Mouse (Mus musculus): ENCODE data around the gene Osbpl11. TPM values are rescaled to one million over a fixed set of nuclear protein-coding genes. Genes with fewer than 3 reads are reported as not detected.

Gene Osbpl11
- polyA plus RNA-seq, 1 experiment from 2014 or later = 16.7 TPM

DNA sequence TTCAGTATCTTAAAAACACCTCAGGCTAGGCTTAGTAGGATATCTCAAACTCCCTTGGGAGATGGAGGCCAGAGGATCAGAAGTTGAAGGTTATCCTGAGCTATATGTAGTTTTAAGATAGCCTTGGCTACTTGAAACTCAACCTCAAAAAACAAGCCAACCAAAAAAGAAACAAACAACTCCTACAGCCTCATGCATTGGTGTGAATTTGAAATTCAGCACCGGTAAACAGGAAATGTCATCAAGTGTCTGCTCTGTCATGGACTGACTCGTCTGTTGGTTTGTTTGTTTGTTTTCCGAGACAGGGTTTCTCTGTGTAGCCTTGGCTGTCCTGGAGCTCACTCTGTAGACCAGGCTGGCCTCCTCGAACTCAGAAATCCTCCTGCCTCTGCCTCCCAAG, 87.0 kb downstream of the Osbpl11 start:
- Histone ChIP-seq H3K9ac (ENCODE audit: low read length) (no peak overlapping the region), H3K4me1 (ENCODE audit: control insufficient read depth in 2 of 2, insufficient read depth in 2 of 2, low read length in 2 of 2) (no peaks in the 10 kb centered on the region), H3K4me3 (ENCODE audit: control insufficient read depth in 1 of 2, insufficient read depth in 1 of 2, low read depth in 1 of 2, low read length in 2 of 2) (no peak overlapping the region), H3K9me3 (ENCODE audit: control insufficient read depth, low read length) (no peaks in the 10 kb centered on the region), H3K27ac (replicated peaks in 1 of 2; ENCODE audit: control insufficient read depth in 1 of 2, insufficient read depth in 1 of 2, low read depth in 2 of 2, low read length in 2 of 2) (no peak overlapping the region), H3K36me3 (ENCODE audit: control insufficient read depth, insufficient read depth, low read length) (peaks cover 71% of the 10 kb centered on the region), H3K4me2 (ENCODE audit: low read length) (no peak overlapping the region), H3K27me3 (ENCODE audit: control insufficient read depth, insufficient read depth, low read length) (no peaks in the 10 kb centered on the region)
- WGBS = 94% methylated on average over 4 of the region's 4 CpGs
- ATAC-seq (ENCODE audit: insufficient number of reproducible peaks, insufficient read depth, low FRiP score, low read depth) = no peak

DNA sequence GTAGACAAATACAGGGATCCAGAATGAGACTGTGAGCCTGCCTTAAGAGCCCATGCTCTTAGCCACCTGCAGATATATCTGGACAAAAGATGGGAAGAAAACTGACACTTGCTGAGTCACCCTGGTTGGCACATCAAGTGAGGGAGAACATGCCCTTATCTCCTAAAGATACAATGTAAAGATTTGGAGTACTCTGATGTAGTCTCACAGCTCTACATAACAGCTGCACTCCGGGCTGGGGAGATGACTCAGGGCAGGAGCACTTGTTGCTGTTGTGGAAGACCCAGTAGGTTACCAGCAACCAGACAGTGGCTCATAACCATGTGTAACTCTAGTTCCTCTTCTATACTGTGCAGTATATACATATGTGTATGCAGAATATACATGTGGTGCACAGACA, 98.2 kb downstream of the Osbpl11 start:
- no peak overlapping the region for H3K9ac ChIP-seq (ENCODE audit: low read length)
- no peak overlapping the region for H3K4me3 ChIP-seq (ENCODE audit: control insufficient read depth in 1 of 2, insufficient read depth in 1 of 2, low read depth in 1 of 2, low read length in 2 of 2)
- no peaks in the 10 kb centered on the region for H3K9me3 ChIP-seq (ENCODE audit: control insufficient read depth, low read length)
- no peak overlapping the region for H3K27ac ChIP-seq (replicated peaks in 1 of 2; ENCODE audit: control insufficient read depth in 1 of 2, insufficient read depth in 1 of 2, low read depth in 2 of 2, low read length in 2 of 2)
- WGBS = 31% methylated on average over 1 of the region's 1 CpGs
- no peaks in the 10 kb centered on the region for H3K27me3 ChIP-seq (ENCODE audit: control insufficient read depth, insufficient read depth, low read length)
- H3K4me2 ChIP-seq (ENCODE audit: low read length) = no peak overlapping the region
- no peaks in the 10 kb centered on the region for H3K4me1 ChIP-seq (ENCODE audit: control insufficient read depth in 2 of 2, insufficient read depth in 2 of 2, low read length in 2 of 2)
- peaks cover 94% of the 10 kb centered on the region for H3K36me3 ChIP-seq (ENCODE audit: control insufficient read depth, insufficient read depth, low read length)
- ATAC-seq (ENCODE audit: insufficient number of reproducible peaks, insufficient read depth, low FRiP score, low read depth) = no peak

DNA sequence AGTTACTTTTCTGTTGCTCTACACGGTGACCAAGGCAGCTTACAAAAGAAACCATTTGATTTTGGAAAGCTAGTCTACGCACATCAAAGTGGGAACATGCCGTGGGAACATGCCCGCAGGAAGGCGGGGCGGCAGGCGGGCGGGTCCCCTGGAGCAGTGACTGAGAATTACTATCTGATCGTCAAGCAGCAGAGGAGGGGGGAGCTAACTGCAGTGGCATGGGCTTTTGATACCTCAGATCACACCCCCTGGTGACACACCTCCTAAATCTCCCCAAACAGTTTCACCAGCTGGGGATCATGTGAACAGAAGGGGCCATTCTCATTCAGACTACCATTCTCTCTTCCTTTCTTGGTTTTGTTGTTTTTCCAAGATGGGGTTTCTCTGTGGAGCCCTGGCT, 103.7 kb downstream of the Osbpl11 start:
- Histone ChIP-seq H3K4me2 (ENCODE audit: low read length) (no peak overlapping the region), H3K9ac (ENCODE audit: low read length) (no peak overlapping the region), H3K4me3 (ENCODE audit: control insufficient read depth in 1 of 2, insufficient read depth in 1 of 2, low read depth in 1 of 2, low read length in 2 of 2) (no peak overlapping the region), H3K9me3 (ENCODE audit: control insufficient read depth, low read length) (peaks cover 5% of the 10 kb centered on the region; the same call in 1 of the 2 replicates), H3K27me3 (ENCODE audit: control insufficient read depth, insufficient read depth, low read length) (no peaks in the 10 kb centered on the region), H3K4me1 (ENCODE audit: control insufficient read depth in 2 of 2, insufficient read depth in 2 of 2, low read length in 2 of 2) (no peaks in the 10 kb centered on the region), H3K36me3 (ENCODE audit: control insufficient read depth, insufficient read depth, low read length) (peaks cover 97% of the 10 kb centered on the region), H3K27ac (replicated peaks in 1 of 2; ENCODE audit: control insufficient read depth in 1 of 2, insufficient read depth in 1 of 2, low read depth in 2 of 2, low read length in 2 of 2) (no peak overlapping the region)
- ATAC-seq (ENCODE audit: insufficient number of reproducible peaks, insufficient read depth, low FRiP score, low read depth) = no peak
- 94% methylated on average over 9 of the region's 9 CpGs for WGBS

DNA sequence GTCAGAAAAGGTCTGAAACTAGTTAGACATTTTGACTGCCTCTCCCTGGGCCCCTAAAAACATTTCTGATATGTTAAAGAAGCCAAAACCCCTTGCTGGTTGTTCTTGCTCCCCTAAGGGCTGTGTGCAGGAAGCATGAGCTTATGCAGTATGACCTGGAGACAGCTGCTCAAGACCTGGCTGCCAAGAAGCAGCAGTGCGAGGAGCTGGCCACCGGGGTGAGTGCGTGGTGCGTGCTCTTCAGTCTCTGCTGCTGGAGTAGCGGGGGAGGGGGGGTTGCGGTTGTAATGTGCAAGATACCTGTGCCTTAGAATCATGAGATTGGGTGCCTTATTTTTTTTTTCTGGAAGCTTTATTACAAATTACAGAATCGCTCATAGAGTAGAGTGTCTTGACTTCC, 105.1 kb downstream of the Osbpl11 start:
- H3K27ac ChIP-seq (replicated peaks in 1 of 2; ENCODE audit: control insufficient read depth in 1 of 2, insufficient read depth in 1 of 2, low read depth in 2 of 2, low read length in 2 of 2) = no peak overlapping the region
- no peak overlapping the region for H3K9ac ChIP-seq (ENCODE audit: low read length)
- no peaks in the 10 kb centered on the region for H3K4me1 ChIP-seq (ENCODE audit: control insufficient read depth in 2 of 2, insufficient read depth in 2 of 2, low read length in 2 of 2)
- peaks cover 5% of the 10 kb centered on the region; the same call in 1 of the 2 replicates for H3K9me3 ChIP-seq (ENCODE audit: control insufficient read depth, low read length)
- ATAC-seq (ENCODE audit: insufficient number of reproducible peaks, insufficient read depth, low FRiP score, low read depth) = no peak
- H3K4me2 ChIP-seq (ENCODE audit: low read length) = no peak overlapping the region
- WGBS = 85% methylated on average over 7 of the region's 7 CpGs
- H3K4me3 ChIP-seq (ENCODE audit: control insufficient read depth in 1 of 2, insufficient read depth in 1 of 2, low read depth in 1 of 2, low read length in 2 of 2) = no peak overlapping the region
- H3K27me3 ChIP-seq (ENCODE audit: control insufficient read depth, insufficient read depth, low read length) = no peaks in the 10 kb centered on the region
- peaks cover 99% of the 10 kb centered on the region for H3K36me3 ChIP-seq (ENCODE audit: control insufficient read depth, insufficient read depth, low read length)

DNA sequence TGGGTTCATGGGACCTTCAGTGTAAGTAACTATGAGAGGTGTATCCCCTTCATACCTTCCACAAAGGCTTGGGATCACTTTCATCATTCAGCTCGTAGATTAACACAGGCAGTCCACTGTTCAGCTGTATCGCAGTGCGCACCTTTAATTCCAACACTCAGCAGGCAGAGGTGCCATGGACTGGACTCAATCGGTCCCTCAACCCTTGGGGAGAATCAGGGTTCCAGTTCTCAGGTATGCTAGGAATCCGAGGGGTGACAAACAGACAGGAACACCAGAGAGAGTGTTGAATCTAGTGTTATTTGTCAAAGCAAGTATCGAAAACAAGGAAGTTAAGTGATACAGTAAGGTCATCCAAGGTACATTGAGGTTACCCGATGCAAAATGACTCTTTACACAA, 107.4 kb downstream of the Osbpl11 start:
- no peaks in the 10 kb centered on the region for H3K4me1 ChIP-seq (ENCODE audit: control insufficient read depth in 2 of 2, insufficient read depth in 2 of 2, low read length in 2 of 2)
- peaks cover 100% of the 10 kb centered on the region for H3K36me3 ChIP-seq (ENCODE audit: control insufficient read depth, insufficient read depth, low read length)
- H3K27me3 ChIP-seq (ENCODE audit: control insufficient read depth, insufficient read depth, low read length) = no peaks in the 10 kb centered on the region
- no peak overlapping the region for H3K9ac ChIP-seq (ENCODE audit: low read length)
- no peak overlapping the region for H3K4me2 ChIP-seq (ENCODE audit: low read length)
- H3K27ac ChIP-seq (replicated peaks in 1 of 2; ENCODE audit: control insufficient read depth in 1 of 2, insufficient read depth in 1 of 2, low read depth in 2 of 2, low read length in 2 of 2) = no peak overlapping the region
- no peak overlapping the region for H3K4me3 ChIP-seq (ENCODE audit: control insufficient read depth in 1 of 2, insufficient read depth in 1 of 2, low read depth in 1 of 2, low read length in 2 of 2)
- no peak for ATAC-seq (ENCODE audit: insufficient number of reproducible peaks, insufficient read depth, low FRiP score, low read depth)
- 94% methylated on average over 7 of the region's 7 CpGs for WGBS
- H3K9me3 ChIP-seq (ENCODE audit: control insufficient read depth, low read length) = peaks cover 5% of the 10 kb centered on the region; the same call in 1 of the 2 replicates

Other genes with a start within 250 kb of the Osbpl11 start
- 1.5 and 1.9 TPM in 2 replicates for gene Iqcg, start 128.9 kb upstream of the Osbpl11 start, polyA plus RNA-seq (2014; fragmentation: Nextera tagmentation; extraction: Ambion mirVana)
- gene Rpl35a, start 128.6 kb upstream of the Osbpl11 start, polyA plus RNA-seq (2014; fragmentation: Nextera tagmentation; extraction: Ambion mirVana) = 603 and 672 TPM in 2 replicates
- 2.5 and 4.7 TPM in 2 replicates for gene Lmln, start 122.5 kb upstream of the Osbpl11 start, polyA plus RNA-seq (2014; fragmentation: Nextera tagmentation; extraction: Ambion mirVana)
- gene Snx4, start 66.4 kb downstream of the Osbpl11 start, polyA plus RNA-seq (2014; fragmentation: Nextera tagmentation; extraction: Ambion mirVana) = 82.3 TPM in 2 replicates
- 35.5 and 37.3 TPM in 2 replicates for gene Zfp148, start 195.8 kb downstream of the Osbpl11 start, polyA plus RNA-seq (2014; fragmentation: Nextera tagmentation; extraction: Ambion mirVana)

All from heart, embryonic 14.5 days (tissue).